Mouse (Mus musculus) midbrain, embryonic 10.5 days (tissue): ENCODE measurements at regions not wholly inside any gene's neighbourhood (a gene's known extent, or its start where the extent isn't known, plus 50 kb on each side); places are given as distances from the start of the nearest gene placed in this dataset.

Experiments
- DNase-seq: peaks from one replicate; pipeline ENCODE4 v3.0.0-alpha.2; 2017; ENCODE audit warnings: low spot score
- H3K27ac ChIP-seq: fragments of 300-500 bp; sonication (generic); replicated peaks from 2 replicates; pipeline ENCODE4 v1.5.1; 2016; ENCODE audit warnings: mild to moderate bottlenecking
- H3K27me3 ChIP-seq: fragments of 300-500 bp; sonication (generic); 2 replicates; pipeline ENCODE4 v1.6.1; 2016; ENCODE audit warnings: low read depth, mild to moderate bottlenecking; ENCODE audit not compliant: poor library complexity, severe bottlenecking
- H3K36me3 ChIP-seq: fragments of 300-500 bp; sonication (generic); 2 replicates; pipeline ENCODE4 v1.6.1; 2016; ENCODE audit warnings: mild to moderate bottlenecking, moderate library complexity
- H3K4me1 ChIP-seq: fragments of 300-500 bp; sonication (generic); 2 replicates; pipeline ENCODE4 v1.6.1; 2016
- H3K4me3 ChIP-seq: fragments of 300-500 bp; sonication (generic); 2 replicates; pipeline ENCODE4 v1.5.1; 2016; ENCODE audit warnings: mild to moderate bottlenecking, moderate library complexity
- H3K9me3 ChIP-seq: fragments of 300-500 bp; sonication (generic); replicated peaks from 2 replicates; pipeline ENCODE4 v1.6.1; 2016; ENCODE audit warnings: mild to moderate bottlenecking
- WGBS: fragments of 180-500 bp; shearing (Covaris S2); methylation state at CpG from one replicate; pipeline ENCODE4 v1.1.7; 2016; 5-methylcytosine and 5-hydroxymethylcytosine counted together

DNA sequence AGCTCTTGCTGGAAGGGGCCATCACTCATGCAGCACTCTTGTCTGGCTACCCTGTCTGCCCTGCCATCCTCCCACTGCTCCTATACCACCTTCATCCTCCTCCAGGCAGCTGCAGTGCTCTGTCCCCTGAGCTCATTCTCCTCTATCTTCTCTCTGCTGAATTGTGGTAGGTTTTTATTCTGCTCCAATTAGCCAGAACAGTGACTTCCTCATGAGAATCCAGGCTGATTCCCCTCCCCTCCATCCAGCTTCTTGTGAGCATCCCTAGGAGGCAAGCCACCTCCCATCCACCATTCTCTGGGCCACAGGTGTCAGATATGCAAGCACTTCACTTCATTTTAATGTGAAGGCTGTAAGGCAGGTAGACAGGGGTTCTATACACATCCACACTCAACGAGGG, 132.1 kb downstream of the Wscd1 start:
- H3K36me3 ChIP-seq = no peaks in the 10 kb centered on the region
- no peak for DNase-seq
- 70% methylated on average over 1 of the region's 1 CpGs for WGBS
- H3K4me3 ChIP-seq = no peak overlapping the region
- no peaks in the 10 kb centered on the region for H3K9me3 ChIP-seq
- H3K27me3 ChIP-seq = no peaks in the 10 kb centered on the region
- H3K4me1 ChIP-seq = 0 out of 2 replicates have a peak, but pooled peaks cover 2% of the 10 kb centered on the region
- H3K27ac ChIP-seq = no peak overlapping the region

DNA sequence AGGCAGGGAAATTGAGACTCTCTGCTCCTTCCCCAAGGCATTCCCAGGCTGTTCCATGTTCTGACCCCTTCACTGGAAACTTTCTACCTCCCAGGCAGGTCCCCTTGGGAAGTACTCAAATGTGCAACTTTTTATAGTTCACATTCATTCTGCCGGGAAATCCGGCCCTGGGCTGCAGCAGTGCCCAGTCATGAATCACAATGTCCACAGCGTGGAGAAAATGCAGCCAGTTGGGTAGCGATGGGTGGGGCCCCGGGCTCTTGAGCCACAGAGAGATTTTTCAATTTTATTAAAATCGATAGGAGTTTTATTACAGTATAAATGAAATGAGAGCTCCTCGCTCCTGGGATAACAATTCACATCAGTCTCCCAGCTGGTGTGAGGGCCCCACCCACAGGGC, 121.6 kb downstream of the Wscd1 start:
- H3K4me1 ChIP-seq = peaks cover 12% of the 10 kb centered on the region
- H3K36me3 ChIP-seq = no peaks in the 10 kb centered on the region
- WGBS = 89% methylated on average over 7 of the region's 7 CpGs
- H3K27me3 ChIP-seq = no peaks in the 10 kb centered on the region
- no peak overlapping the region for H3K4me3 ChIP-seq
- peaks cover 6% of the 10 kb centered on the region; the same call in 1 of the 2 replicates for H3K9me3 ChIP-seq
- no peak overlapping the region; the same call in 1 of the 2 replicates for H3K27ac ChIP-seq
- no peak for DNase-seq

DNA sequence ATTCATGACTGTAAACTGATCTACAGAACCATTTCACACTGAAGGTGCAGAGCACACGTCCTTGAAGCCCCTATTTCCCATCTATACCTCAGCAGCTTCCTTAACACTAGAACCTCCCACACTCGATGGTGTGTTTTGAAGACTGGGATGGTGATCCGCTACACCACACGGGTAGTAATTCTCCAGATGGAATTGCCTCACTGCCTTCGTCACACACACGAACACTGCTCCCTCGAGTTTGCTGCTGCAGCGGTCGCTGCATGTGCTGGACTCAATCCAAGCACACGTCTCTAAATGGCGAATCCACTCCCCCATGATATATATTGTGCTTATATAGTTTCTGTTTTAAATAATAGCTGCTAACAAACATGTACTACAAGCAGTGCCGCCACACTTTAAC, 117.0 kb downstream of the Wscd1 start:
- Histone ChIP-seq H3K4me1 (peaks cover 5% of the 10 kb centered on the region), H3K9me3 (no peaks in the 10 kb centered on the region), H3K27me3 (no peaks in the 10 kb centered on the region), H3K27ac (no peak overlapping the region), H3K4me3 (no peak overlapping the region), H3K36me3 (no peaks in the 10 kb centered on the region)
- WGBS = 90% methylated on average over 12 of the region's 12 CpGs
- no peak for DNase-seq

DNA sequence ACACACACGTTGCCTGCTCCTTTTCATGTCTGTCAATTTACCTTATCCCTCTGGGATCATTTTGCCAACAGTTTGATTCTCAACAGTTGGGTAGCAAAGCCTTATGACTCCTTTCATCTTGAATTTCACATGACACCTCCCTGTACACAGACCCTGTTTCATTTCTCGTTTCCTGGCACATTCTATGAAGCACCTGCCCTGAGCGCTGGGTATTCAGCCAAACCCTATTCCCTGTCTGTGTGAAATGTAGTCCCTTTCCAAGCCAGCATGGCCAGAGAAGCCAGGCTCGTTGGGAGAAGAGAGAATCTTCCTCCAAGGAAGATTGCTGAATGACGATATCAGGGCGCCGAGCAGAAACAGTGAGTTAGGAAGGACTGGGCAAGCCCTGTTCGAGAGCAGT, 108.2 kb downstream of the Wscd1 start:
- Histone ChIP-seq H3K27ac (no peak overlapping the region), H3K36me3 (no peaks in the 10 kb centered on the region), H3K9me3 (no peaks in the 10 kb centered on the region), H3K4me3 (no peak overlapping the region), H3K4me1 (no peaks in the 10 kb centered on the region; the same call in 1 of the 2 replicates), H3K27me3 (no peaks in the 10 kb centered on the region)
- no peak for DNase-seq
- WGBS = 89% methylated on average over 8 of the region's 8 CpGs

DNA sequence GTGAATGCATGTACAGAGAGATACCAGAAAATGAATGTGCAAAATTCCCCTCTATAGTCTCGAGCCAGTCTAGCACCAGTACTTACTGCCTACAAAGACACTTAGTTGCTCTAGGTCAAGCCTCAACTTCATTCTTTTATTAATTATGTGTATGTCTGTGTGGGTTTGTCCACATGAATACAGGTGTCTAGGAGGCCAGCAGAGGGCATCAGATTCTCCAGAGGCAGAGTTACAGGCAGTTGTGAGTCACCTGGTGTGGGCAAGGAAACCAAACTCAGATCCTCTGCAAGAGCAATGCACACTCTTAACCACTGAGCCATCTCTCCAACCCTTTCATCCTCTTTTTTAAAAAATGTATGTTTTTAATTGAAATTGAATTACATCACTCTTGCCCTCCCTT, 105.8 kb downstream of the Wscd1 start:
- H3K27ac ChIP-seq = no peak overlapping the region
- no peaks in the 10 kb centered on the region for H3K36me3 ChIP-seq
- no peak for DNase-seq
- H3K4me3 ChIP-seq = no peak overlapping the region
- H3K9me3 ChIP-seq = no peaks in the 10 kb centered on the region
- H3K4me1 ChIP-seq = no peaks in the 10 kb centered on the region
- no peaks in the 10 kb centered on the region for H3K27me3 ChIP-seq
- 94% methylated on average over 1 of the region's 1 CpGs for WGBS

DNA sequence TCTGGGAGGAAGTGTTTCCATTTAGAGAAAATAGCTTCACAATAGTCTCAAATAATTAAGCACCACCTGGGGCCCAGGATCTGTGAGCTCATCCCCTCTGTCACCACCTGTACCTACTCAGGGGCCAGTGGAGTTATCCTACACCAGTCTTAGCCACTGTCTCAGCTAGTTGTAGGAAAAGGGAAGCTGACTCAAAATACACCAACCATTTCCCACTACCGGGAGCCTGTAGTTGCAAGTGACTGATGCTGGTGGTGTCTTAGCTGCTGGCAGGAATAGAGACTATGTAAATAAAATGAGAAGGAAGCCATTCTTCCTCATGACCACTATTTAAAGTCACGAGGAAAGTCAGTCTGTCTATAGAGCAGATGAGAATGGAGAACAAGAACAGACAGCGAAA, 105.3 kb downstream of the Wscd1 start:
- Histone ChIP-seq H3K9me3 (no peaks in the 10 kb centered on the region), H3K27ac (no peak overlapping the region), H3K4me3 (no peak overlapping the region), H3K4me1 (no peaks in the 10 kb centered on the region), H3K27me3 (no peaks in the 10 kb centered on the region), H3K36me3 (no peaks in the 10 kb centered on the region)
- no peak for DNase-seq
- 91% methylated on average over 3 of the region's 3 CpGs for WGBS

DNA sequence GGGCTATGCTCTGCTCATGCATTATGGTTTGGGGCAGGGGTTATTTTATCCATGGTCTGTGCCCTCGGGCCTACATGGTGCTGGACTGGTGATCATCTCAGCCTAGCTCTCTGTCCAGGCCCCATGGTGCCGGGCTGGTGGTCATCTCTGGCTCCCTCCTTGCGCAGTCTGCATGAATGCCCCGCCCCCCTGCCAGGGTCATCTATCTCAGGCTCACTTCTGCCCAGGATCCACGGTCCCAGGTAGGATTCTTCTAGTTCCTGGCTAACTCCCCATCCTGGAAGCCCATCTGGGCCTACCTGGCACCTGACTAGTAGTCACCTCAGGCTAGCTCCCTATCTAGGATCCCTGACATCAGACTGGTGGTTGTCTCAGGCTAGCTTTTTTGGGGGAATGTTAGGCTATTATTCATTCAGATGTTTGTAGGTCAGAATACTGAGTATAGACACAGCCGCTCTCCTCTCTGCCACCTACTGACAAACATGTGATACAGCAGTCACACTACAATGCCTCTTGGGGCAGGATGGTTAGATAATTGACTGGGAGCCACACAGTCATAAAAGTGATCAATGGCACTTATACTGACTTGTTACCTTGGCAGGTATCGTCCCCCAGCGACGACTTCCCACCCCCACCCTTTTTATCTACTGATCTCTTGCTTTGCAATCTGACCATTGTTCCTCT, 98.1 kb downstream of the Wscd1 start:
- Histone ChIP-seq H3K4me3 (no peak overlapping the region), H3K9me3 (no peaks in the 10 kb centered on the region), H3K27ac (no peak overlapping the region), H3K27me3 (no peaks in the 10 kb centered on the region), H3K36me3 (no peaks in the 10 kb centered on the region), H3K4me1 (no peaks in the 10 kb centered on the region)
- no peak for DNase-seq
- 68% methylated on average over 9 of the region's 9 CpGs for WGBS

DNA sequence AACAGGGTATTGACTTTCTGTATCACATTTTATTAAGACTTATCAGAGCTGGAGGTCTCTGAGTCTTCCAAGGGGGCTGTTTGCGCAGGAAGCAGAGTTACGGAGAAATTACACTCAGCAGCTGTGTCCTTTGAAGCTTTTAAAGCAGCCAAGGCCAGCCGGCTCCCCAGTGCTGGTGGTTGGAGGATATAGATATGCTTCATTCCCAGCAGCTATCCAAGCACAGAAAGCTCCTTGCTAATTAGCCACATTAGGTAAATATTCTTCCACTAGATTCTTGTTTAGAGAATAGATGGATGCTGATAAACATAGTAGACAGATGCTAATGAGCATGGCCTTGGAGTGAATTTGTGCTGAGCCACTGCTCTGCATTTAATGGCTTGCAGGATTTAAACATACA, 96.8 kb downstream of the Wscd1 start:
- Histone ChIP-seq H3K9me3 (no peaks in the 10 kb centered on the region), H3K27me3 (no peaks in the 10 kb centered on the region), H3K36me3 (no peaks in the 10 kb centered on the region), H3K4me3 (no peak overlapping the region), H3K4me1 (no peaks in the 10 kb centered on the region), H3K27ac (no peak overlapping the region)
- WGBS = 81% methylated on average over 3 of the region's 3 CpGs
- no peak for DNase-seq

DNA sequence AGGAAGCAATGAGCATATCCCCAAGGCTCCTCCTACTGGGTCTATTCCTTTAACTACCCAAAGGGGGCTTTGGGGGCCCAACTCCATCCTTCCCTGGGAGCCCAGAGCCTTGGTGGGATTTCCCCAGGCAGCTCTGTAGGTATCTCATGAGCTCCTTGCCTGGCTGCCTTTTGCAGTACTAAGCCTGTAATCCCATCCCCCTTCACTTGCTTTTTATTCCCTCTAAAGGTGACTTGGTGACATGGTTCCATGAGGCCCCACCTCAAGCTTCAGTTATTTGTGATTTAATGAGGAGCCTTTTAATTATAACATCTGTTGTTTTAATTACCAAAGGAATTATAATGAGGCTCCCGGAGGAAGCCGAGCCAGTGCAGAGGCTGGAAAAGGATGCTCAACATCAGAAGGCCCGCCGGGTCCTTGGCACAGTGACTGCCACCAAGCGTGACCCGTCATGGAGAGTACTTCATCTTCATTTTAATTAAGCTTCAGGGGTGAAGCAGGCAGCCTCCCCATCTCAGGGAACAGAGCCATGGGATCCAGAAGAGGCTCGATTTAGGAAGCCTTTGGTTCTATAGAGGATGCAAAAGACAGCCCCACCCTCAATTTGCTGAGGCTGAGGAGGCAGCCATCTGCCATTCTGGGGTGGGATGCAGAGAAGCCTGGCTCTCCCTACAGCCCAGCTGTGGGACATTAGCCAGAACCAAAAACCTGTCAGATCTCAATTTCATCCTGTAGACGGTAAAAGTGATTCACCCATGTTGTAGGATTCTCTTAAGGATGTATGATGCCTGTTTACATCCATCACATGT, 91.1 kb downstream of the Wscd1 start:
- no peaks in the 10 kb centered on the region for H3K36me3 ChIP-seq
- DNase-seq = no peak
- no peak overlapping the region for H3K4me3 ChIP-seq
- H3K9me3 ChIP-seq = no peaks in the 10 kb centered on the region
- no peak overlapping the region for H3K27ac ChIP-seq
- WGBS = 72% methylated on average over 8 of the region's 8 CpGs
- no peaks in the 10 kb centered on the region for H3K4me1 ChIP-seq
- H3K27me3 ChIP-seq = no peaks in the 10 kb centered on the region
